Mouse (Mus musculus): ENCODE measurements at regions not wholly inside any gene's neighbourhood (a gene's known extent, or its start where the extent isn't known, plus 50 kb on each side); places are given as distances from the start of the nearest gene placed in this dataset.

GRCm38 (mm10) chr2:178542032-178542431 is 111.7 kb downstream of the Cdh26 start:
- DNase-seq (ENCODE audit: low read depth, low spot score) = peak; percentile 58

GRCm38 (mm10) chr2:178544411-178544810 is 114.1 kb downstream of the Cdh26 start:
- DNase-seq (ENCODE audit: low read depth, low spot score) = no peak

GRCm38 (mm10) chr2:178545601-178546352 is 115.4 kb downstream of the Cdh26 start:
- peak; percentile 51 for DNase-seq (ENCODE audit: low read depth, low spot score)

- no peak for DNase-seq (ENCODE audit: low read depth, low spot score)
Observed at GRCm38 (mm10) chr2:178546353-178546720, 116.0 kb downstream of the Cdh26 start.

- no peak for DNase-seq (ENCODE audit: low read depth, low spot score)
Observed at GRCm38 (mm10) chr2:178546888-178547287, 116.6 kb downstream of the Cdh26 start.

- peak; percentile 64 for DNase-seq (ENCODE audit: low read depth, low spot score)
Observed at GRCm38 (mm10) chr2:178548937-178549336, 118.6 kb downstream of the Cdh26 start.

- no peak for DNase-seq (ENCODE audit: low read depth, low spot score)
Observed at GRCm38 (mm10) chr2:178553736-178554135, 123.4 kb downstream of the Cdh26 start.

GRCm38 (mm10) chr2:178555692-178556340 is 125.5 kb downstream of the Cdh26 start:
- DNase-seq (ENCODE audit: low read depth, low spot score) = peak; percentile 79

- no peak for DNase-seq (ENCODE audit: low read depth, low spot score)
Observed at GRCm38 (mm10) chr2:178557934-178558333, 127.6 kb downstream of the Cdh26 start.

GRCm38 (mm10) chr2:178563287-178563686 is 133.0 kb downstream of the Cdh26 start:
- DNase-seq (ENCODE audit: low read depth, low spot score) = no peak

GRCm38 (mm10) chr2:178565368-178565818 is 135.1 kb downstream of the Cdh26 start:
- peak; percentile 92 for DNase-seq (ENCODE audit: low read depth, low spot score)

GRCm38 (mm10) chr2:178567493-178567892 is 137.2 kb downstream of the Cdh26 start:
- DNase-seq (ENCODE audit: low read depth, low spot score) = no peak

- DNase-seq (ENCODE audit: low read depth, low spot score) = no peak
Observed at GRCm38 (mm10) chr2:178572301-178572700, 142.0 kb downstream of the Cdh26 start.

GRCm38 (mm10) chr2:178574859-178575258 is 144.5 kb downstream of the Cdh26 start:
- DNase-seq (ENCODE audit: low read depth, low spot score) = peak; percentile 79

- no peak for DNase-seq (ENCODE audit: low read depth, low spot score)
Observed at GRCm38 (mm10) chr2:178575403-178575802, 145.1 kb downstream of the Cdh26 start.

GRCm38 (mm10) chr2:178576067-178576466 is 145.7 kb downstream of the Cdh26 start:
- DNase-seq (ENCODE audit: low read depth, low spot score) = no peak

- no peak for DNase-seq (ENCODE audit: low read depth, low spot score)
Observed at GRCm38 (mm10) chr2:178579571-178579970, 149.2 kb downstream of the Cdh26 start.

- DNase-seq (ENCODE audit: low read depth, low spot score) = peak; percentile 50
Observed at GRCm38 (mm10) chr2:178581306-178581705, 151.0 kb downstream of the Cdh26 start.

GRCm38 (mm10) chr2:178584970-178585566 is 154.7 kb downstream of the Cdh26 start:
- no peak for DNase-seq (ENCODE audit: low read depth, low spot score)

GRCm38 (mm10) chr2:178587134-178587636 is 156.9 kb downstream of the Cdh26 start:
- DNase-seq (ENCODE audit: low read depth, low spot score) = no peak

- no peak for DNase-seq (ENCODE audit: low read depth, low spot score)
Observed at GRCm38 (mm10) chr2:178593743-178594142, 163.4 kb downstream of the Cdh26 start.

- DNase-seq (ENCODE audit: low read depth, low spot score) = no peak
Observed at GRCm38 (mm10) chr2:178594177-178594576, 163.8 kb downstream of the Cdh26 start.

All from brain, adult 2 months (tissue).